Mouse (Mus musculus) small intestine, adult 2 months (tissue): ENCODE results near the gene Cyb5rl. TPM values are rescaled to one million over a fixed set of nuclear protein-coding genes. Genes with fewer than 3 reads are reported as not detected.

Experiments
- H3K27ac ChIP-seq: fragments of 200-500 bp; 2 replicates; pipeline ENCODE4 v1.5.1; 2012; ENCODE audit warnings: low read depth, low read length, control low read depth, inconsistent platforms; ENCODE audit not compliant: insufficient read depth
- H3K27me3 ChIP-seq: fragments of 200-500 bp; 2 replicates; pipeline ENCODE4 v1.6.1; 2012; ENCODE audit warnings: mild to moderate bottlenecking, moderate library complexity, low read length, inconsistent platforms; ENCODE audit not compliant: control insufficient read depth, insufficient read depth
- H3K36me3 ChIP-seq: fragments of 200-500 bp; 2 replicates; pipeline ENCODE4 v1.6.1; 2012; ENCODE audit warnings: mild to moderate bottlenecking, low read length, control low read depth, inconsistent platforms; ENCODE audit not compliant: control insufficient read depth, insufficient read depth
- H3K4me1 ChIP-seq: fragments of 200-500 bp; 2 replicates; pipeline ENCODE4 v1.6.1; 2012; ENCODE audit warnings: low read length, inconsistent platforms, mixed read lengths; ENCODE audit not compliant: control insufficient read depth, insufficient read depth, insufficient read length
- H3K4me3 ChIP-seq: fragments of 200-500 bp; 2 replicates; pipeline ENCODE4 v1.5.1; 2012; ENCODE audit warnings: low read depth, mild to moderate bottlenecking, control low read depth, inconsistent platforms, low read length, moderate library complexity
- CTCF ChIP-seq: fragments of 200-500 bp; IDR thresholded peaks from 2 replicates; pipeline ENCODE4 v1.5.1; 2012; ENCODE audit warnings: low read depth, mild to moderate bottlenecking, control low read depth, inconsistent platforms, low read length, moderate library complexity, mixed read lengths; ENCODE audit not compliant: insufficient replicate concordance, insufficient read length; ENCODE audit errors: extremely low read depth
- POLR2A ChIP-seq: fragments of 200-500 bp; IDR thresholded peaks from 2 replicates; pipeline ENCODE4 v1.6.1; 2012; ENCODE audit warnings: low read depth, mild to moderate bottlenecking, control low read depth, inconsistent platforms, low read length, moderate library complexity
- WGBS: fragments of 180-500 bp; shearing (Covaris S2); methylation state at CpG from one replicate; pipeline ENCODE4 v1.1.7; 2018; 5-methylcytosine and 5-hydroxymethylcytosine counted together
- polyA plus RNA-seq: library from polyadenylated mRNA; depleted of rRNA; stranded (reverse); fragments of >200 nt; gene quantifications from 2 replicates; pipeline ENCODE4 v1.2.3, GENCODE M21; 2012

Gene Cyb5rl
- polyA plus RNA-seq, 1 experiment, result 2.5 TPM

- TF ChIP-seq POLR2A, result no peak
- no peak for TF ChIP-seq CTCF
Observed at GRCm38 (mm10) chr4:107126389-107126788, 59.6 kb downstream of the Cyb5rl start.

GRCm38 (mm10) chr4:107126891-107127524 lies 60.2 kb downstream of the Cyb5rl start:
- WGBS, result 75% methylated on average over 13 of the region's 13 CpGs
- no peaks in the 10 kb centered on the region for H3K36me3 ChIP-seq
- no peak overlapping the region for H3K4me3 ChIP-seq
- H3K27ac ChIP-seq, result no peak overlapping the region
- TF ChIP-seq POLR2A (no peak), CTCF (no peak)
- H3K4me1 ChIP-seq, result no peaks in the 10 kb centered on the region; the same call in none of the 2 replicates
- H3K27me3 ChIP-seq, result no peaks in the 10 kb centered on the region

More at GRCm38 (mm10) chr4:107126389-107126788, 59.6 kb downstream of the Cyb5rl start:
- Histone ChIP-seq H3K27ac (no peak overlapping the region), H3K36me3 (no peaks in the 10 kb centered on the region), H3K27me3 (no peaks in the 10 kb centered on the region), H3K4me1 (no peaks in the 10 kb centered on the region; the same call in none of the 2 replicates), H3K4me3 (no peak overlapping the region)
- 74% methylated on average over 10 of the region's 10 CpGs for WGBS

- no peak for TF ChIP-seq POLR2A
- no peak for TF ChIP-seq CTCF
- H3K27ac ChIP-seq, result no peak overlapping the region
- H3K36me3 ChIP-seq, result no peaks in the 10 kb centered on the region
- WGBS, result 52% methylated on average over 13 of the region's 13 CpGs
- no peaks in the 10 kb centered on the region; the same call in none of the 2 replicates for H3K4me1 ChIP-seq
- H3K27me3 ChIP-seq, result no peaks in the 10 kb centered on the region
- H3K4me3 ChIP-seq, result no peak overlapping the region
Observed at GRCm38 (mm10) chr4:107127901-107128669, 61.3 kb downstream of the Cyb5rl start.

GRCm38 (mm10) chr4:107129373-107129772 lies 62.6 kb downstream of the Cyb5rl start:
- no peak overlapping the region for H3K4me3 ChIP-seq
- H3K4me1 ChIP-seq, result no peaks in the 10 kb centered on the region; the same call in none of the 2 replicates
- no peaks in the 10 kb centered on the region for H3K27me3 ChIP-seq
- H3K27ac ChIP-seq, result no peak overlapping the region
- no peaks in the 10 kb centered on the region for H3K36me3 ChIP-seq
- TF ChIP-seq CTCF (no peak), POLR2A (no peak)
- 82% methylated on average over 8 of the region's 8 CpGs for WGBS

GRCm38 (mm10) chr4:107130534-107130933 lies 63.7 kb downstream of the Cyb5rl start:
- Histone ChIP-seq H3K27ac (no peak overlapping the region), H3K4me3 (no peak overlapping the region), H3K36me3 (no peaks in the 10 kb centered on the region), H3K27me3 (no peaks in the 10 kb centered on the region), H3K4me1 (no peaks in the 10 kb centered on the region; the same call in none of the 2 replicates)
- no peak for TF ChIP-seq POLR2A
- no peak for TF ChIP-seq CTCF
- WGBS, result 44% methylated on average over 9 of the region's 9 CpGs

GRCm38 (mm10) chr4:107134891-107135290 lies 68.1 kb downstream of the Cyb5rl start:
- WGBS, result 82% methylated on average over 3 of the region's 3 CpGs
- H3K4me1 ChIP-seq, result no peaks in the 10 kb centered on the region
- no peak overlapping the region for H3K27ac ChIP-seq
- H3K27me3 ChIP-seq, result no peaks in the 10 kb centered on the region
- H3K4me3 ChIP-seq, result no peak overlapping the region
- H3K36me3 ChIP-seq, result peaks cover 9% of the 10 kb centered on the region; the same call in 1 of the 2 replicates
- TF ChIP-seq POLR2A (no peak), CTCF (no peak)

- Histone ChIP-seq H3K27me3 (no peaks in the 10 kb centered on the region), H3K36me3 (peaks cover 9% of the 10 kb centered on the region; the same call in 1 of the 2 replicates), H3K4me1 (no peaks in the 10 kb centered on the region; the same call in 1 of the 2 replicates), H3K27ac (no peak overlapping the region), H3K4me3 (no peak overlapping the region)
- 80% methylated on average over 5 of the region's 5 CpGs for WGBS
- TF ChIP-seq POLR2A (no peak), CTCF (no peak)
Observed at GRCm38 (mm10) chr4:107135663-107136062, 68.9 kb downstream of the Cyb5rl start.
